Mouse (Mus musculus): ENCODE measurements at regions not wholly inside any gene's neighbourhood (a gene's known extent, or its start where the extent isn't known, plus 50 kb on each side); places are given as distances from the start of the nearest gene placed in this dataset.
A peak's percentile ranks its signal among the peaks of the same experiment; 100 is the strongest.
"Not testable (repeated sequence)": the region's sequence is repeated elsewhere in the genome, so short reads cannot be mapped to it uniquely, and the experiment has no call there.

DNA sequence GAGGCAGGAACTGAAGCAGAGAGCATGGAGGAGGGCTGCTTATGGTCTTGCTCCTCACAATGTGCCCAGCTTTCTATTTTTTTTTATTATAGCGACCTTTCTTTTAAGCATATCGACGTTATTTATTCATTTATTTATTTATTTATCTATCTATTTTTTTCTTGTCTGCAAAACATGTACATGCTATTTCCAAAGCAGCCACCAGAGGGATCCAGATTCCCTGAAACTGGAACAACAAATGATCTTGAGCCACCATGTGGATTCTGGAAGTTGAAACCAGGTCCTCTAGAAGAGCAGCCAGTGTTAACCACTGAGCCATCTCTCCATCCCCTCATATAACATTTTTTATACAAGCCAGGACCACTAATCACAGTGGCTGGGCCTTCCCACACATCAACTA lies 338.1 kb downstream of the Gm21863 start:
- TF ChIP-seq CTCF (conservative IDR thresholded peaks at IDR 0.05; ENCODE audit: low read length) = peak; percentile 62
- H3K9me3 ChIP-seq (ENCODE audit: low read length) = peaks cover 62% of the 10 kb centered on the region
- H3K4me1 ChIP-seq (replicated peaks; ENCODE audit: low read depth, low read length); H3K36me3 ChIP-seq (ENCODE audit: insufficient read depth, low read length); H3K4me3 ChIP-seq (replicated peaks; ENCODE audit: low read length); H3K27me3 ChIP-seq (ENCODE audit: insufficient read depth, low read length): not testable (repeated sequence)

GRCm38 (mm10) chr12:20311951-20312849 lies 357.9 kb downstream of the Gm21863 start:
- H3K4me3 ChIP-seq (replicated peaks; ENCODE audit: low read length) = peak overlapping the region; percentile 98
- peaks cover 22% of the 10 kb centered on the region for H3K9me3 ChIP-seq (ENCODE audit: low read length)
- H3K27me3 ChIP-seq (ENCODE audit: insufficient read depth, low read length); H3K36me3 ChIP-seq (ENCODE audit: insufficient read depth, low read length): not testable (repeated sequence)
- H3K4me1 ChIP-seq (replicated peaks; ENCODE audit: low read depth, low read length) = peaks cover 11% of the 10 kb centered on the region

Data from E14TG2a.4 (cell line).